Mouse (Mus musculus): Measurements from ENCODE around the gene Xk.

GRCm38 (mm10) chrX:9259267-9259666 lies 13.3 kb upstream of the Xk start:
- TF ChIP-seq EP300 (IDR thresholded peaks at IDR 0.05; ENCODE audit: low read depth) = no peak
- no peak for TF ChIP-seq CTCF (IDR thresholded peaks at IDR 0.05; ENCODE audit: low read depth)

Measured in liver, postnatal 0 days (tissue).